Mouse (Mus musculus) heart, embryonic 16.5 days (tissue): ENCODE measurements around the gene Tspan14. TPM values are rescaled to one million over a fixed set of nuclear protein-coding genes. Genes with fewer than 3 reads are reported as not detected.

Experiments
- ATAC-seq: fragments of 200-750 bp; cut with Nextera tagmentation; replicated peaks from 2 replicates; pipeline ENCODE4 v1.8.0; 2017; ENCODE audit warnings: moderate number of reproducible peaks; ENCODE audit not compliant: insufficient read depth, low FRiP score; ENCODE audit errors: extremely low read depth
- H3K27ac ChIP-seq: fragments of 300-500 bp; sonication (generic); 2 replicates; pipeline ENCODE4 v1.5.1; 2014; ENCODE audit warnings: mild to moderate bottlenecking, low read length, control low read depth, moderate library complexity
- H3K27me3 ChIP-seq: fragments of 300-500 bp; sonication (generic); 2 replicates; pipeline ENCODE4 v1.6.1; 2014; ENCODE audit warnings: low read length, mixed read lengths; ENCODE audit not compliant: control insufficient read depth, insufficient read depth
- H3K36me3 ChIP-seq: fragments of 300-500 bp; sonication (generic); 2 replicates; pipeline ENCODE4 v1.6.1; 2014; ENCODE audit not compliant: control insufficient read depth, insufficient read depth
- H3K4me1 ChIP-seq: fragments of 300-500 bp; sonication (generic); 2 replicates; pipeline ENCODE4 v1.6.1; 2014; ENCODE audit warnings: low read length, mixed read lengths; ENCODE audit not compliant: control insufficient read depth, insufficient read depth
- H3K4me2 ChIP-seq: fragments of 300-500 bp; sonication (generic); 2 replicates; pipeline ENCODE4 v1.6.1; 2014; ENCODE audit warnings: low read depth, mild to moderate bottlenecking, control low read depth, low read length
- H3K4me3 ChIP-seq: fragments of 300-500 bp; sonication (generic); 2 replicates; pipeline ENCODE4 v1.5.1; 2014; ENCODE audit warnings: mild to moderate bottlenecking, control low read depth, low read length
- H3K9ac ChIP-seq: fragments of 300-500 bp; sonication (generic); 2 replicates; pipeline ENCODE4 v1.6.1; 2014; ENCODE audit warnings: low read length, control low read depth
- H3K9me3 ChIP-seq: fragments of 300-500 bp; sonication (generic); replicated peaks from 2 replicates; pipeline ENCODE4 v1.6.1; 2016; ENCODE audit warnings: low read length; ENCODE audit not compliant: control insufficient read depth
- WGBS: fragments of 180-500 bp; shearing (Covaris S2); extraction: QIAGEN DNeasy Blood & Tissue Kit; methylation state at CpG from one replicate; pipeline ENCODE4 v1.1.7; 2014; 5-methylcytosine and 5-hydroxymethylcytosine counted together
- polyA plus RNA-seq: library from polyadenylated mRNA; unstranded; fragments of >200 nt; fragmentation: Nextera tagmentation; extraction: Ambion mirVana; gene quantifications from 2 replicates; pipeline ENCODE4 v1.2.1, GENCODE M21; 2015

Gene Tspan14
- polyA plus RNA-seq, 1 experiment from 2014 or later, result 46.1 TPM

DNA sequence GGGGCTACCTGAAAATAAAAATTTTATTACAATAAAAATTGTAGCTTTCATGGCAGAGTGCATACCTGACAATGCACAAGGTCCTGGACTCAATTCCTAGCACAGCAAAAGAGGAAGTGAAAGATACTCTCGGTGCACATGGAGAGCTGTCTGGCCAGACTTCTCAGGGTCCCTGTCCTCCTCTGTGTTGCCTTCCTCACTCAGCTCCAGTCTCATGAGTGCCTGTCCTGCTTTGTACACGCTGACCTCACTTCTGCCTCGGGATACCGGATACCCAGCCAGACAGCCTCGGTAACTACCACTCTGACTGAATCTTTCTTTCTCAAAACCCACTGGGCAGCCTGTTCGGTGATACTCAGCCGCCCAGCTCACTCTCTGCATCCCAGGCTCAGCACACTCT is 33.3 kb downstream of the Tspan14 start:
- H3K4me2 ChIP-seq, result no peak overlapping the region
- no peak overlapping the region for H3K9ac ChIP-seq
- H3K27me3 ChIP-seq, result no peaks in the 10 kb centered on the region
- H3K9me3 ChIP-seq, result no peaks in the 10 kb centered on the region
- no peak overlapping the region for H3K27ac ChIP-seq
- no peaks in the 10 kb centered on the region for H3K36me3 ChIP-seq
- ATAC-seq, result no peak
- H3K4me3 ChIP-seq, result no peak overlapping the region
- peaks cover 31% of the 10 kb centered on the region for H3K4me1 ChIP-seq
- 82% methylated on average over 7 of the region's 7 CpGs for WGBS

DNA sequence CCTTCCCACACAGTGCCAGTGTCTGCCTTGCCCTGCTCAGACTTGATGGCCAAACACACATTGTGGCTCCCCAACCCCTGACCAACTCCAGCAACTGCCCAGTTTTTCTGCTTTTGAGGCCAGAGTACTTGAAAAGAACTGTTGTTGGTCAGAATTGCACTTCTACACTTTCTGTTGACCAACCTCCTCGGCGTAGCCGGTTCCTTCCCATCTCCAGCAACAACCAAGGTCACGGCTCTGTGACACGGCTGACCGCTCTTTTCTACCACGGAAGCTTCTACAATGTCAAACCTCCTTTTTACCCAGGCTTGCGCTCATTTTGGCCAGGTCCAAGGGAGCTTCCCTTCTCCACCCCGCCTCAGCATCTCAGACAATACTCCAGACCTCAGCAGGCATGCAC is 34.4 kb downstream of the Tspan14 start:
- no peaks in the 10 kb centered on the region for H3K27me3 ChIP-seq
- H3K9ac ChIP-seq, result no peak overlapping the region
- H3K36me3 ChIP-seq, result no peaks in the 10 kb centered on the region
- WGBS, result 84% methylated on average over 9 of the region's 9 CpGs
- no peak for ATAC-seq
- no peaks in the 10 kb centered on the region for H3K9me3 ChIP-seq
- H3K27ac ChIP-seq, result no peak overlapping the region
- no peak overlapping the region for H3K4me3 ChIP-seq
- peaks cover 40% of the 10 kb centered on the region for H3K4me1 ChIP-seq
- H3K4me2 ChIP-seq, result no peak overlapping the region

DNA sequence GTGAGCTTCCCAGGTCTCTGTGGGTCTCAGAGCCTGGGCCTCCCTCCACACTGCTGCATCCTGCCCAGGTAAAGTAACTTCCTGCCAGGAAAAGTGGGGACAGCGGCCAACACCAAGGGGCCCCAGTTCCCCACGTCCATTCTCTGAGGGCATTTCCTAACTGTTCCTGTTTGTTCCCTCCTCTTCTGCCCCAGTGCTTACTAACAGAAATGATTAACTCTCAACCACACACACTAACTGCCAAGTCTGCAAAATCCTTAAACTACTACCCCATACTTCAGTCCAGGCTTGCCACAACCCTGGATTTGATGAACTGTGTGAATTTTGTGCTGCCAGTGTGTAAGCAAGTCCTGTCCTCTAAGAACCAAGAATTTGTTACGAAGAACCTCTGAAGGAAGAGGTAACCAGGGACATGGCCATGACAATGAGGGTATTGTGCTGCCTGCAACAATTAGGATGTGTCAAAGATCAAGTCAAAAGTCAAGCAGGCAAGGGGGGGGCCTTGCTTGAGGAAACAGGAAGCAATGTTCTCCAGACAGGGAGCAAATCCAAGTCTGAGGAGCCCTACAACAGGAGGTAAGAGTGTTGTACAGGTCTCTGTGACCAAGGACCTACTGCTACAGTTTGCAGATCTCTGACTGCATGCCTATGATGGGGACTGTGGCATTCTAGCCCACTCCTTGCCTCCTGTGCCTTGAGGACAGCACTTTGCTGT is 35.3 kb downstream of the Tspan14 start:
- H3K4me1 ChIP-seq, result peaks cover 44% of the 10 kb centered on the region

DNA sequence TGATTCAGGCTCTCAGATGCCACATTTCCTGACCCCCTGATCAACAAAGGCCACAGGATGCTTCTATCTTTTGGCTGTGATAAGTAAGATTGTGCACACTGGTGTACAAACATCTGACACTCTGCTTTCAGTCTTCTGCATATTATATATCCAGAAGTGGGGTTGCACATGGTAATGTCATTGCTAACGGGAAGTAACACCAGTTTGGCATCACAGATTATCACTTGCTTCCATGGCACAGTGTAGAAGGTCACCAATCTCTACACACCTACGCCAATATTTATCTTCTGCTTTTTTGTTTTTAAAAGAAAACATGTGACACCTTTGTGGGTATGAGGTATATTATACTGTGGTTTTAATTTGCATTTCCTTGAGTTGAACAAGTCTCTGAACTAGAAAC is 36.7 kb downstream of the Tspan14 start:
- Histone ChIP-seq H3K4me3 (no peak overlapping the region), H3K9ac (no peak overlapping the region), H3K27me3 (no peaks in the 10 kb centered on the region), H3K4me2 (no peak overlapping the region), H3K9me3 (no peaks in the 10 kb centered on the region), H3K36me3 (no peaks in the 10 kb centered on the region; the same call in 1 of the 2 replicates), H3K4me1 (peaks cover 34% of the 10 kb centered on the region), H3K27ac (no peak overlapping the region)
- ATAC-seq, result no peak
- WGBS, result 75% methylated on average over 2 of the region's 2 CpGs

More for the DNA sequence above, 35.3 kb downstream of the Tspan14 start:
- no peaks in the 10 kb centered on the region for H3K36me3 ChIP-seq
- H3K4me3 ChIP-seq, result no peak overlapping the region
- no peak for ATAC-seq
- no peak overlapping the region for H3K9ac ChIP-seq
- peak overlapping the region; percentile 55 for H3K27ac ChIP-seq
- H3K27me3 ChIP-seq, result no peaks in the 10 kb centered on the region
- H3K4me2 ChIP-seq, result no peak overlapping the region
- 61% methylated on average over 3 of the region's 3 CpGs for WGBS
- H3K9me3 ChIP-seq, result no peaks in the 10 kb centered on the region

DNA sequence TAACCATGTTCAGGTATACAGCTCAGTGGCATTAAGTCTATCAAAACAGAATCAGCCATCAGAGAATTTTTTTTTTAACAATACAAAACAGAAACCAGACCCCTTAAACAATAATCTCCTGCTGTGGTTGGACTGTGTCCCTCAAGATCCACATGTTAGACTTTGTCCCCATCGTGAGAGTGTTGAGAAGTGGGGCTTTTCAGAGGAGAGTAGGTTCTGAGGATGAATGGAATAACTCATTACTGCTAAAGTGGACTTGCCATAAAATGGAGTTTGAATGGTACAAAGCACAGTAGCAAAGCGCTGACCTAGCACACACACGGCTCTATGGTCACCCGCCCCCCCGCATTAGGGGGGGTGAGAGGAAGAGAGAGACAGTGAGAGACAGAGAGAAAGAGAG is 37.7 kb downstream of the Tspan14 start:
- Histone ChIP-seq H3K4me1 (peaks cover 30% of the 10 kb centered on the region), H3K9ac (no peak overlapping the region), H3K36me3 (no peaks in the 10 kb centered on the region; the same call in 1 of the 2 replicates), H3K27me3 (no peaks in the 10 kb centered on the region), H3K4me3 (no peak overlapping the region), H3K27ac (no peak overlapping the region), H3K9me3 (no peaks in the 10 kb centered on the region), H3K4me2 (no peak overlapping the region)
- 77% methylated on average over 5 of the region's 5 CpGs for WGBS
- no peak for ATAC-seq

DNA sequence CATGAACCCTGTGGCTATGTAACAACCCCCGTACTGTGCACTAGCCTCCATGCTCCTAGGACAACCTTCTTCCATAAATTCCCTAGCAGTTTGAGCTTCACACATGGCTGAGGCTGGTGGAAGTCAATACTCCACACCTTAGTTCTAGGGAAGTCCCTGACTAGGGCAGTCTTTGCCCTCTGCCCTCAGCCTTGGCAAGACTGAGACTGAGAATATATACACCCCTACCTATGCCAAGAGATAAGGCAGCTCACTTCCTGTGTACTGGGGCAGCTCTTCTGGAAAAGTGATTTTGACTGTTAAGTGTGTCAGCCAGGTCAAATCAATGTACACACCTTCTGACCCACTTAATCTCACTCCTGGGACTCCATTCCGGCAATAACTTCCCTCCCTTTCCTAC is 39.6 kb downstream of the Tspan14 start:
- Histone ChIP-seq H3K27ac (no peak overlapping the region), H3K9ac (no peak overlapping the region), H3K36me3 (no peaks in the 10 kb centered on the region; the same call in 1 of the 2 replicates), H3K9me3 (no peaks in the 10 kb centered on the region), H3K4me2 (no peak overlapping the region), H3K4me3 (no peak overlapping the region), H3K27me3 (no peaks in the 10 kb centered on the region), H3K4me1 (peaks cover 34% of the 10 kb centered on the region)
- 0 out of 2 replicates have a peak, but pooled peaks have one; percentile 23 for ATAC-seq
- WGBS, result 37% methylated on average over 2 of the region's 2 CpGs

DNA sequence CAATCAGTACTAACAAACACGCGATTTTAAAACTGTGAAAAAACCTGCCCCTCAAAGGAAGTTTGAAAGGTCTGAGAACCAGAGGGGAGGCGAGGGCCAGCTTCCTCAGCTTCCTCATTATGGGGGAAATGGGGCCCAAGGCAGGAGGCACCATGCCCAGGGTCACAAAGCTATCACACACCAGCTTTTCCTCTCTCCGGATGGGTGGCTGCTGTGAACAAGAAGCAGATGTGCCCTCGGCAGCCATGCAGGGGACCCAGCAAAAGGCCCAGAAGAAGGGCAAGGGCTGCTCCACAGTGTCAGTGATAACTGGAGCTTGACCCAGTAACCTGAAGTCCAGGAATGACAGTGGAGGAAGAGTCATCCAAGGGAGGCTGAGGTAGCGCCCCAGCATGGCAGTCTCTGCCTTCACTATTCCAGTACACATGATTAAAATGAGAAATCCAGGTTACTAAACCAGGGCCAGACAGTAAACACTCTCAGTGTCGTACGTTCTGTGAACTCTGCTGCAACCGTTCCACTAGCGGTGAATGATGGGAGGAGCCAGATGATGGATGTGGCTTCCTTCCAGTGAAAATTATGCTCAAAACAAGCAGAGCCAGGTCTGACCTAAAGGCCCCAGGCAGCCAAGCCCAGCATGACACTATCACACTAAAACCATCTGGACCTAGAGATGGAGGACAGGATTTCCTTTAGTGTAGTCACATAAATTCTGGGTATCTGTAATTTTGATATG is 42.1 kb downstream of the Tspan14 start:
- H3K27me3 ChIP-seq, result no peaks in the 10 kb centered on the region
- peak overlapping the region; percentile 14; the same call in 1 of the 2 replicates for H3K4me2 ChIP-seq
- WGBS, result 46% methylated on average over 10 of the region's 10 CpGs
- H3K27ac ChIP-seq, result peak overlapping the region; percentile 73
- H3K36me3 ChIP-seq, result no peaks in the 10 kb centered on the region; the same call in 1 of the 2 replicates
- peaks cover 22% of the 10 kb centered on the region for H3K4me1 ChIP-seq
- ATAC-seq, result peak; percentile 34; the same call in 1 of the 2 replicates
- no peak overlapping the region for H3K4me3 ChIP-seq
- H3K9me3 ChIP-seq, result no peaks in the 10 kb centered on the region
- H3K9ac ChIP-seq, result no peak overlapping the region

DNA sequence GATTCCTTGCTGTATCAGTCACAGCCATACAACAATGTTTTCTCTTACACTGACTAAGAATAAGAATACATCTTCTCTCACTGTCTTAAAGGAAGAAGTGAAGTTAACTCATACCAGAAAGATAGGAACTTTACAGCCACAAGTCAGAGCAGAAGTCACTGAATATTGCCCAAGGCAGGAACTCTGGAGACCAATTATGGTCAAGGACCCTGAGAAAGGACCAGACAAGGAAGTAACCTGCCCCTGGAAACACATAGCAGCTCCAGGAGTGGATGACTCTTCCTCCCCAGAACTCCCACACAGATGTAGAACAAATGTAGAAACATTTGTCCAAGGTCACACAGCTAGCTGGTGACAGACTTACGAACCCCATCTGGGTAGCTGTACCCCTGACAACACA is 45.4 kb downstream of the Tspan14 start:
- Histone ChIP-seq H3K4me3 (no peak overlapping the region), H3K4me2 (no peak overlapping the region), H3K27me3 (no peaks in the 10 kb centered on the region), H3K9me3 (no peaks in the 10 kb centered on the region), H3K27ac (no peak overlapping the region), H3K9ac (no peak overlapping the region), H3K36me3 (no peaks in the 10 kb centered on the region; the same call in none of the 2 replicates), H3K4me1 (peaks cover 9% of the 10 kb centered on the region)
- ATAC-seq, result no peak
- WGBS, result 89% methylated on average over 1 of the region's 1 CpGs

DNA sequence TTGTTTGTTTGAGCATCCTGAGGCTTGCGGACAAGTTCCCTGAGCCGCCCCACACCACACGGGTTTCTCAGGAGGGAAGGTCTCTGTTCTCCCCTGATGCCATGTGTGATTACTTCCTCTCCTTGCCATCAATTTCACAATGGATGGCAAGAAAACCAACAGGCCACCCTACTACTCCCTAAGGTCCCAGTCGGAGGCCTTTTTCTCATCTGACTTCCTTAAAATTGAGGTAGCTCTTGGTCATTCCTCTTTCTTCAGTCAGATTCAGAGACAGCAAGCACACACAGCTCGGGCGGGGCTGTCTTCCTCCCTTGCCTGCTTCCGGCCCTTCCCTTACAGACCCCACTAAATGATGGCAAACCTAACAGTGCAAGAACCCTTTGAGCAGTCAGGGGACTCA is 47.1 kb downstream of the Tspan14 start:
- no peak for ATAC-seq
- Histone ChIP-seq H3K27me3 (no peaks in the 10 kb centered on the region), H3K4me2 (no peak overlapping the region), H3K36me3 (no peaks in the 10 kb centered on the region; the same call in 1 of the 2 replicates), H3K4me1 (peaks cover 19% of the 10 kb centered on the region), H3K27ac (no peak overlapping the region), H3K4me3 (no peak overlapping the region), H3K9ac (no peak overlapping the region), H3K9me3 (no peaks in the 10 kb centered on the region)
- WGBS, result 83% methylated on average over 7 of the region's 7 CpGs
